Mouse (Mus musculus): ENCODE measurements around the gene Eng. TPM values are rescaled to one million over a fixed set of nuclear protein-coding genes. Genes with fewer than 3 reads are reported as not detected.
A peak's percentile ranks its signal among the peaks of the same experiment; 100 is the strongest.

Gene Eng
- total RNA-seq, 2 experiments from 2014 or later: 6.0 to 11.0 TPM

- ATAC-seq (replicated peaks; ENCODE audit: poor library complexity, severe bottlenecking): no peak
These were observed 25.5 kb upstream of the Eng start for GRCm38 (mm10) chr2:32620682-32621516.

GRCm38 (mm10) chr2:32621517-32621859 lies 24.9 kb upstream of the Eng start, which contains the start of gene Ak1:
Ak1 (plus strand) TSS chr2:32621758.
- no peak for ATAC-seq (replicated peaks; ENCODE audit: poor library complexity, severe bottlenecking)

GRCm38 (mm10) chr2:32624111-32624748 lies 22.2 kb upstream of the Eng start:
- ATAC-seq (replicated peaks; ENCODE audit: poor library complexity, severe bottlenecking): no peak

GRCm38 (mm10) chr2:32625212-32625872 lies 21.1 kb upstream of the Eng start:
- ATAC-seq (replicated peaks; ENCODE audit: poor library complexity, severe bottlenecking): peak; percentile 31

GRCm38 (mm10) chr2:32625873-32626694 lies 20.3 kb upstream of the Eng start:
- no peak for ATAC-seq (replicated peaks; ENCODE audit: poor library complexity, severe bottlenecking)

- ATAC-seq (replicated peaks; ENCODE audit: poor library complexity, severe bottlenecking): no peak
These were observed 18.9 kb upstream of the Eng start for GRCm38 (mm10) chr2:32627266-32628043.

- ATAC-seq (replicated peaks; ENCODE audit: poor library complexity, severe bottlenecking): no peak
These were observed 18.3 kb upstream of the Eng start for GRCm38 (mm10) chr2:32628044-32628550.

GRCm38 (mm10) chr2:32628729-32629128 lies 17.7 kb upstream of the Eng start:
- no peak for ATAC-seq (replicated peaks; ENCODE audit: poor library complexity, severe bottlenecking)

GRCm38 (mm10) chr2:32629276-32629976 lies 17.0 kb upstream of the Eng start:
- ATAC-seq (replicated peaks; ENCODE audit: poor library complexity, severe bottlenecking): peak; percentile 65

GRCm38 (mm10) chr2:32630036-32630435 lies 16.4 kb upstream of the Eng start:
- no peak for ATAC-seq (replicated peaks; ENCODE audit: poor library complexity, severe bottlenecking)

GRCm38 (mm10) chr2:32631046-32631445 lies 15.3 kb upstream of the Eng start:
- ATAC-seq (replicated peaks; ENCODE audit: poor library complexity, severe bottlenecking): no peak

GRCm38 (mm10) chr2:32631737-32632394 lies 14.5 kb upstream of the Eng start:
- ATAC-seq (replicated peaks; ENCODE audit: poor library complexity, severe bottlenecking): peak; percentile 80

GRCm38 (mm10) chr2:32633660-32634059 lies 12.7 kb upstream of the Eng start:
- no peak for ATAC-seq (replicated peaks; ENCODE audit: poor library complexity, severe bottlenecking)

- no peak for ATAC-seq (replicated peaks; ENCODE audit: poor library complexity, severe bottlenecking)
These were observed 11.9 kb upstream of the Eng start for GRCm38 (mm10) chr2:32634277-32635105.

GRCm38 (mm10) chr2:32636617-32637016 lies 9.8 kb upstream of the Eng start:
- no peak for ATAC-seq (replicated peaks; ENCODE audit: poor library complexity, severe bottlenecking)

GRCm38 (mm10) chr2:32637778-32638281 lies 8.6 kb upstream of the Eng start:
- peak; percentile 92 for ATAC-seq (replicated peaks; ENCODE audit: poor library complexity, severe bottlenecking)

GRCm38 (mm10) chr2:32639632-32640031 lies 6.8 kb upstream of the Eng start:
- ATAC-seq (replicated peaks; ENCODE audit: poor library complexity, severe bottlenecking): no peak

All from granulocyte monocyte progenitor cell, adult 5-6 weeks (primary cell).